Comparison of ENCODE assay signal across 8 mouse cellular contexts in the genomic region with DNA sequence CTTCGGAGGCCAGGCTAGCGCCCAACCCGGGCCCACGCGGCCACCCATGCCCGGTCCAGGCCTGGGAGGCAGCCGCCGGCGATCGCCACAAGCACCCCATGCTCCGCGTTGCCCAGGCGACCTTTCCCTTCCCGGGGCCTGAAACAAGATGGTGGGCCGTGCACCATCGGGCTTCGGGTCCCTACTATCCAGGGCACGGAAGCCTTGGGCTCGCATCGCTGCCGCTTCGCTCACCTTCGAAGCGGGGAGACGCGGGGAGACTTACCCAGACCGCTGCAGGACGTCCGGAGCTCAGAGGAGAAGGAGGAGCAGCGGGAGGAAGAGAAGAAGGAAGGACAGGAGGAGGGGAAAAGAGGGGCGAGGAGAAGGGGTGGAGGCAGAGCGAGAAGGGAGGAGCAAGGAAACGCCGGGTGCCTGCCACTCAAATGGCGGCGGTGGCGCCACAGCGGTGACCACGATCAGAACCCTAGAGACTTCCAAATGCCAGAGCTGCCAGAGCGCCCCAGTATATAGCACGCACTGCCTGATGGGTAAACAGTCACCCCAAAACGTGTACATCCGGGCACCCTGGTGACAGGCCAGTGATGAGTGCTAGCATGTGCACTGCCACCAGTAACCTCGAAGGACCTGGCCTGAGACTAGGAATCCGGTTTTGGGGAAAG. TPM values are rescaled to one million over a fixed set of nuclear protein-coding genes. Genes with fewer than 3 reads are reported as not detected.
DNase-seq lines count a peak whose midpoint lies in the region; ATAC-seq and TF ChIP-seq lines count a peak whose summit lies in the region.

A gene (minus strand): TSS at position 406 of the 662 bp plus-strand sequence.

- WGBS in forebrain, embryonic 15.5 days, result 22% methylated on average over 45 of the region's 45 CpGs
- 15% methylated on average over 43 of the region's 45 CpGs for WGBS in lung, embryonic 15.5 days

- intact Hi-C loops in heart, postnatal 25 days (cut with DNase I), result no loop called here

- H3K9me3 ChIP-seq in ES-E14 (ENCODE audit: control insufficient read depth, insufficient read depth, low read depth, low read length), result no peaks in the 10 kb centered on the region
- no peaks in the 10 kb centered on the region for H3K9me3 ChIP-seq in forebrain, embryonic 15.5 days
- no peaks in the 10 kb centered on the region for H3K9me3 ChIP-seq in lung, embryonic 15.5 days

- H3K9ac ChIP-seq in ES-E14 (ENCODE audit: insufficient read depth, low read depth, low read length, poor library complexity, severe bottlenecking), result peak within 1 kb of the TSS; percentile 70
- peak within 1 kb of the TSS; percentile 78 for H3K9ac ChIP-seq in forebrain, embryonic 15.5 days (replicated peaks)
- peak within 1 kb of the TSS; percentile 60 for H3K9ac ChIP-seq in lung, embryonic 15.5 days

- DNase-seq in ES-E14 (ENCODE audit: low read depth, low spot score), result peak; percentile 28
- DNase-seq in cerebellum, adult 11-12 months, result peak; percentile 77
- DNase-seq in heart, postnatal 25 days (ENCODE audit: low spot score), result peak; percentile 35
- peak; percentile 61 to 67 for DNase-seq in layer of hippocampus, adult 8-10 months (ENCODE audit: low spot score in 2 of 2)
- peak; percentile 40 for DNase-seq in ovary, adult 18-20 months (ENCODE audit: low spot score)
- peak; percentile 79 for DNase-seq in thymus, postnatal 0 days (ENCODE audit: low spot score)

- no peak within 1 kb of the TSS for H3K27ac ChIP-seq in ES-E14 (ENCODE audit: insufficient read depth, low read depth, low read length, poor library complexity, severe bottlenecking)
- H3K27ac ChIP-seq in forebrain, embryonic 15.5 days (replicated peaks), result peak within 1 kb of the TSS; percentile 86
- peak within 1 kb of the TSS; percentile 69 for H3K27ac ChIP-seq in lung, embryonic 15.5 days

- in situ Hi-C loops in ES-E14 (cut with MboI; ENCODE audit: low sequenced_read_pairs in 2 of 2, unreplicated experiment in 2 of 2), result no loop called here

- H3K4me1 ChIP-seq in ES-E14 (ENCODE audit: control insufficient read depth in 2 of 2, insufficient read depth in 2 of 2, low read length in 2 of 2, poor library complexity in 1 of 2), result no peaks in the 10 kb centered on the region
- peaks cover 8% of the 10 kb centered on the region; the same call in 1 of the 2 replicates for H3K4me1 ChIP-seq in forebrain, embryonic 15.5 days
- H3K4me1 ChIP-seq in lung, embryonic 15.5 days, result no peaks in the 10 kb centered on the region

- H3K27me3 ChIP-seq in forebrain, embryonic 15.5 days, result no peaks in the 10 kb centered on the region
- H3K27me3 ChIP-seq in lung, embryonic 15.5 days, result no peaks in the 10 kb centered on the region

- H3K4me3 ChIP-seq in ES-E14 (ENCODE audit: insufficient read depth in 1 of 2, low read depth in 1 of 2, low read length in 2 of 2, poor library complexity in 1 of 2, severe bottlenecking in 1 of 2), result peak within 1 kb of the TSS; percentile 80 to 89
- H3K4me3 ChIP-seq in forebrain, embryonic 15.5 days, result peak within 1 kb of the TSS; percentile 71
- H3K4me3 ChIP-seq in lung, embryonic 15.5 days, result peak within 1 kb of the TSS; percentile 65

- no peaks in the 10 kb centered on the region for H3K36me3 ChIP-seq in ES-E14 (ENCODE audit: control insufficient read depth, insufficient read depth, low read length, poor library complexity, severe bottlenecking)
- H3K36me3 ChIP-seq in forebrain, embryonic 15.5 days, result peaks cover 9% of the 10 kb centered on the region; the same call in 1 of the 2 replicates
- 0 out of 2 replicates have a peak, but pooled peaks cover 4% of the 10 kb centered on the region for H3K36me3 ChIP-seq in lung, embryonic 15.5 days

- H3K4me2 ChIP-seq in forebrain, embryonic 15.5 days (replicated peaks), result peak within 1 kb of the TSS; percentile 38
- peak within 1 kb of the TSS; percentile 59 for H3K4me2 ChIP-seq in lung, embryonic 15.5 days

- peak; percentile 94 for ATAC-seq in forebrain, embryonic 15.5 days (replicated peaks)
- peak; percentile 95 for ATAC-seq in lung, embryonic 15.5 days (ENCODE audit: borderline replicate concordance, extremely low read depth, low FRiP score, low TSS enrichment)

TF ChIP-seq in ES-E14, 5 proteins besides CTCF, POLR2A, EP300 and RAD21:
- TF ChIP-seq MAFK (IDR thresholded peaks at IDR 0.05; ENCODE audit: insufficient read depth, low read depth, low read length) (no peak), ZC3H11A (IDR thresholded peaks at IDR 0.05; ENCODE audit: borderline replicate concordance, low read depth, low read length) (no peak), HCFC1 (IDR thresholded peaks at IDR 0.05; ENCODE audit: borderline replicate concordance, insufficient read depth, low read length) (no peak), CHD2 (IDR thresholded peaks at IDR 0.05; ENCODE audit: low read depth, low read length) (no peak), ZNF384 (IDR thresholded peaks at IDR 0.05; ENCODE audit: low read depth, low read length) (no peak)

RNA-seq across cellular contexts. Expression of the gene that starts here (rescaled TPM):
- total RNA-seq in ES-E14 (2012; rRNA removed), result 9.0 and 11.3 TPM in 2 replicates
- 11.0 and 13.9 TPM in 2 replicates for polyA plus RNA-seq in forebrain, embryonic 15.5 days (2015; fragmentation: Nextera tagmentation; extraction: Ambion mirVana)
- 1 to 10 TPM; 4.4 to 5.5 TPM for total RNA-seq in heart, postnatal 25 days (2021)
- 10 to 100 TPM; 21.8 to 25.2 (median 23.3) TPM for total RNA-seq in layer of hippocampus, adult 8-10 months (2022)
- 9.9 and 10.3 TPM in 2 replicates for polyA plus RNA-seq in lung, embryonic 15.5 days (2015; fragmentation: Nextera tagmentation; extraction: Ambion mirVana)
- polyA plus RNA-seq in thymus, postnatal 0 days (2015; fragmentation: Nextera tagmentation; extraction: Ambion mirVana), result 10.1 and 14.9 TPM in 2 replicates

Comparison
In these comparisons a context has a peak if more than half of its experiments do, and no peak if none do; other contexts are left out.
1. DNase-seq: peak in every context shown above with its lines; median percentile 79 in thymus, postnatal 0 days; 77 in cerebellum, adult 11-12 months; 64 in layer of hippocampus, adult 8-10 months; 40 in ovary, adult 18-20 months; 35 in heart, postnatal 25 days; 28 in ES-E14.